Mouse (Mus musculus): Measurements from ENCODE around the gene Slc24a4. TPM values are rescaled to one million over a fixed set of nuclear protein-coding genes. Genes with fewer than 3 reads are reported as not detected.

Slc24a4 gene
- not detected for polyA plus RNA-seq (2017; shearing (Covaris generic))

DNA sequence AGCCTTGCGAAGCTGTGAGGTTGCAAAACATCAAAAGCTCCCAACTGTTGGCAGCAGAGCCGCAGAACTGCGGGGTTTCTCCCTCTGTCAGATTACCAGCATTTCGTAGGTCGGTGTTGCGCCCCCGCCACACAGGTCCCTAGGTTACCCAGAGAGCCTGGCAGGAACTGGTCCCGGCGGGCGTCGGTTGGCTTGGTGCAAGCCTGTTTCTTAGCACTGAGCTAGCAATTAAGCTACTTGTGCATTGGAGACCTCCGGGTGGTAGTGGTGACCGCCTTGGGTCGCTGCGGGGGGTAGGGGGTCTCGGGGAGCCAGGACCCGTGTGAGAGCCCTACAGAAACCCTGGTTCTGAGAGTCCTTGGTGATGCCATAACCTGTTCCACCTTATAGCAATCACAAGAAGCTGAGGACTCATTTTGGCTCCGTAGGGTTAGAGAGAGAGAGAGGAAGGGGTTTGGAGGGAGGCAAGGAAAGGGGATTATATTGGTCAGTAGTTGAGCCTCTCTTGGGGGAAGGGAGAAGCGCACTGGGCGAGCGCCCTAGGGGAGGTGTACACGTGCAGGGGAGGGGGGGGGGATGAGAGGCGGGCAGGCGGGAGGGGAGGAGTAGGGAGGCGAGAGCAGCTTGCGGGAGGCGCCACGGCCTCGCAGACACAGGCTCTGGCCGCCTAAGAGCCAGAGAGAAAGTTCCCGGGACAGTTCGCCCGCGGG is at the start of gene Slc24a4:
TSS of gene Slc24a4 (plus strand) at position 653 of the 710 bp plus-strand sequence.

DNA sequence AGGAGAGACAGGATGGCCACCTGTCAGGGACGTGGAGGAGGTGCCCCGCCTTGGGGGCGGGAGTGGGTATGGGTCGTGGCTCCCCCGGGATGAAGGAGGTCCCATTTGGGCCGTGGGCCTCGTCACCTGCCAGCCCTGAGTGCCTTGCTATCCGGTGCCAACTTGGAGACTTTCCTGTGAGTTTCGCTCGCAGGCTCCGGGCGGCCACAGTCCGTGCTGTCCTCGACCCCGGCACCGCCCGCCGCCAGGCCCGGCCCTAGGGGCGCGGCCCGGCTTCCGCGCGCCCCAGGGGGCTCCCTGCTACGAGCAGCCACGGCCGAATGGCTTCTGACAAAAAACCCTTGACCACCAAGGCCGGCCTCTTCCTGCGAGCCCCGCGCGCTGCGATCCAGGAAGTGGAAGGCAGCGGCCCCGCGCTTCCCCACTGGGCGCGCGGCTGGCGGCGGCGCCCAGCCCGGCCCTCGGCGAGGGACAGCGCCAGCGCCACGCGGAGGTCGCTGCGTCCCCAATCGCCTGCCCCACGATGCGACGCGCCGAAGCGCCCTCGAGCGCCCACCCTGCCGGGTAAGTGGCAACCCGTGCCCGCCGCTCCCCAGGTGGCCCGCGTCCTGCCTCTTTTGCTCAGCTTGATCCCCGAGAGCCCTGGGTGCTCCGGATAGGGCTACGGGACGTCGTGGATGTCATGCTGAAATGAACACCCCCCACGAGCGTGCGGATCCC is 154.4 kb downstream of the Slc24a4 start, which contains the start of gene Rin3:
TSS of gene Rin3 (plus strand) at position 286 of the 720 bp plus-strand sequence.

Other genes starting within 250 kb of the Slc24a4 start
- gene Trip11, start 215.5 kb upstream of the Slc24a4 start, polyA plus RNA-seq (2017; shearing (Covaris generic)): 87.7 TPM
- 28.9 TPM for gene Atxn3, start 170.5 kb upstream of the Slc24a4 start, polyA plus RNA-seq (2017; shearing (Covaris generic))
- 30.9 TPM for gene Cpsf2, start 152.7 kb upstream of the Slc24a4 start, polyA plus RNA-seq (2017; shearing (Covaris generic))
- gene Rin3, start 154.3 kb downstream of the Slc24a4 start, polyA plus RNA-seq (2017; shearing (Covaris generic)): 84.4 TPM